Mouse (Mus musculus): Measurements from ENCODE around the gene Gm20894. TPM values are rescaled to one million over a fixed set of nuclear protein-coding genes. Genes with fewer than 3 reads are reported as not detected.
"Not testable (repeated sequence)": the region's sequence is repeated elsewhere in the genome, so short reads cannot be mapped to it uniquely, and the experiment has no call there.

Gene Gm20894
- total RNA-seq (2022) = not detected

DNA sequence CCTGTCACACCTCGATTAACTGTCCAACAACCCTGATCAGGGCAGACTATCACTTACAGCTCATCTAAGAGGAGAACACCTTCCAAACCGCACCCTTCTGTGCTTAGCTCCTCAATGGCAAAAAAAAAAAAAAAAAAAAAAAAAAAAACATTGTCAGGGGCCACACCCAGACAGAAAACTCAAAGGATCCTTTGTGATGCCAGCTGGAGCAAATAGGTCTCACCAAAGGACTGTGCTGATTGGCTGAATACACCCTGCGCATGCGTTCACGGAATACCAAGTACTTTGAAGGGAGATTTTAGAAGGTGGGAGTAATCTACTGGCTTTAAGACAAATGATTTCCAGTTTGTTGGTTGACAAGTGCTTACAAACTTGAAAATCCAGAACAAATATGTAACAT lies at the start of gene Gm20894:
Gene Gm20894, minus strand, starts transcription at position 101 of the 400 bp plus-strand sequence.
- DNase-seq = not testable (repeated sequence)

Data from adrenal gland, adult 8-10 months (tissue).